Mouse (Mus musculus): ENCODE measurements around the gene Dyrk1a. TPM values are rescaled to one million over a fixed set of nuclear protein-coding genes. Genes with fewer than 3 reads are reported as not detected.

Gene Dyrk1a
- polyA plus RNA-seq, 1 experiment, result 21.2 TPM

- Histone ChIP-seq H3K4me1 (ENCODE audit: control insufficient read depth, insufficient read depth, low read length) (no peaks in the 10 kb centered on the region; the same call in 1 of the 2 replicates), H3K27ac (ENCODE audit: control insufficient read depth, insufficient read depth, low read depth, low read length, poor library complexity) (no peak overlapping the region), H3K4me3 (replicated peaks; ENCODE audit: control insufficient read depth, low read depth, low read length) (no peak overlapping the region)
- TF ChIP-seq POLR2A (IDR thresholded peaks at IDR 0.05; ENCODE audit: borderline replicate concordance, control insufficient read depth, low read depth, low read length), result no peak
- no peak for TF ChIP-seq CTCF (IDR thresholded peaks at IDR 0.05; ENCODE audit: control insufficient read depth, insufficient read depth, low read length)
- WGBS, result 91% methylated on average over 6 of the region's 6 CpGs
Measured at GRCm38 (mm10) chr16:94655083-94655482, 85.3 kb downstream of the Dyrk1a start.

DNA sequence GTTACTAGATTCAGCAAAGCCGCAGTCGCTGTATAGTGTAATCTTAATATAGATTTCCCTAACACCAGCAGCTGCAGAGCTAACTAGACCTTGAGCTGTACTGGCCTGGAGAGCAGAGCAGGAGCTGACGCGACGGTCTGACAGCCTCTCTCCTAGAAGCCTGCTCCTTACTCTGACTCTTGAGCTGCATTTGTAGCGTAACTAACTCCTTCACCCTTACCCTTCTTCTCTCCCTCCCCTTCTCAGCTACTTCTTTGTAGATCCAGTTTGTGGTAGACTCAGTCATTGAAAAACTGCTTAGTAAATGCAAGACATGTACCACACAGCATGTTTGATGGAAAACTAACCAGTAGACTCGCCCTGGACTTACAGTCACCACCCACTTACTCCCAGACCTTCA lies 87.1 kb downstream of the Dyrk1a start:
- WGBS, result 92% methylated on average over 7 of the region's 7 CpGs
- Histone ChIP-seq H3K4me3 (replicated peaks; ENCODE audit: control insufficient read depth, low read depth, low read length) (no peak overlapping the region), H3K27ac (ENCODE audit: control insufficient read depth, insufficient read depth, low read depth, low read length, poor library complexity) (no peak overlapping the region), H3K4me1 (ENCODE audit: control insufficient read depth, insufficient read depth, low read length) (peaks cover 2% of the 10 kb centered on the region)
- TF ChIP-seq POLR2A (IDR thresholded peaks at IDR 0.05; ENCODE audit: borderline replicate concordance, control insufficient read depth, low read depth, low read length) (no peak), CTCF (IDR thresholded peaks at IDR 0.05; ENCODE audit: control insufficient read depth, insufficient read depth, low read length) (no peak)

- WGBS, result 93% methylated on average over 7 of the region's 7 CpGs
- H3K4me1 ChIP-seq (ENCODE audit: control insufficient read depth, insufficient read depth, low read length), result peaks cover 2% of the 10 kb centered on the region
- TF ChIP-seq POLR2A (IDR thresholded peaks at IDR 0.05; ENCODE audit: borderline replicate concordance, control insufficient read depth, low read depth, low read length) (no peak), CTCF (IDR thresholded peaks at IDR 0.05; ENCODE audit: control insufficient read depth, insufficient read depth, low read length) (no peak)
- no peak overlapping the region for H3K27ac ChIP-seq (ENCODE audit: control insufficient read depth, insufficient read depth, low read depth, low read length, poor library complexity)
- H3K4me3 ChIP-seq (replicated peaks; ENCODE audit: control insufficient read depth, low read depth, low read length), result no peak overlapping the region
Measured at GRCm38 (mm10) chr16:94659394-94659793, 89.6 kb downstream of the Dyrk1a start.

DNA sequence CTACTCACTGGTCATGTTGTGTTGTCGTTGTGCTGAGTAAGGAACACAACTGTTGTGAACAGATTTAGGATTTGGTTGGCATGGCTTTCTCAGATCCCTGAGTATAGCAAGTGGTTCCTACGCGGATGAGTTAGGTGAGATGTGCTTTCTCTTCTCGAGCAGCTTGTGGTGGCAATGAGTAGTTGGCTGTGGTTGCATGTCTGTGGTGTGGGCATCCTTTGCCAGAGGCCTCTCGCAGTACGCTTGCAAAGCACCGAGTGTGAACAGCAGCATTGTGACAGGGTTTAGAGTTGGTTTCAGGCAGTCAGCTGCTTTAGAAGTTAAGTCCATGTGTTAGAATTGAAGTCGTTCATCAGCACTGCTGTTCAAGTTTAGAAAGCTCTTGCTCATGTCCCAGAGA lies 90.4 kb downstream of the Dyrk1a start:
- WGBS, result 80% methylated on average over 8 of the region's 8 CpGs
- TF ChIP-seq CTCF (IDR thresholded peaks at IDR 0.05; ENCODE audit: control insufficient read depth, insufficient read depth, low read length) (no peak), POLR2A (IDR thresholded peaks at IDR 0.05; ENCODE audit: borderline replicate concordance, control insufficient read depth, low read depth, low read length) (no peak)

GRCm38 (mm10) chr16:94667557-94667956 lies 97.7 kb downstream of the Dyrk1a start:
- H3K4me3 ChIP-seq (replicated peaks; ENCODE audit: control insufficient read depth, low read depth, low read length), result no peak overlapping the region
- no peak for TF ChIP-seq CTCF (IDR thresholded peaks at IDR 0.05; ENCODE audit: control insufficient read depth, insufficient read depth, low read length)
- H3K27ac ChIP-seq (ENCODE audit: control insufficient read depth, insufficient read depth, low read depth, low read length, poor library complexity), result no peak overlapping the region
- 78% methylated on average over 4 of the region's 4 CpGs for WGBS
- no peaks in the 10 kb centered on the region; the same call in 1 of the 2 replicates for H3K4me1 ChIP-seq (ENCODE audit: control insufficient read depth, insufficient read depth, low read length)

More for the DNA sequence above, 90.4 kb downstream of the Dyrk1a start:
- Histone ChIP-seq H3K27ac (ENCODE audit: control insufficient read depth, insufficient read depth, low read depth, low read length, poor library complexity) (no peak overlapping the region), H3K4me3 (replicated peaks; ENCODE audit: control insufficient read depth, low read depth, low read length) (no peak overlapping the region), H3K4me1 (ENCODE audit: control insufficient read depth, insufficient read depth, low read length) (peaks cover 2% of the 10 kb centered on the region)

GRCm38 (mm10) chr16:94671313-94671712 lies 101.5 kb downstream of the Dyrk1a start:
- TF ChIP-seq CTCF (IDR thresholded peaks at IDR 0.05; ENCODE audit: control insufficient read depth, insufficient read depth, low read length) (no peak), POLR2A (IDR thresholded peaks at IDR 0.05; ENCODE audit: borderline replicate concordance, control insufficient read depth, low read depth, low read length) (no peak)
- WGBS, result 65% methylated on average over 9 of the region's 9 CpGs
- H3K4me3 ChIP-seq (replicated peaks; ENCODE audit: control insufficient read depth, low read depth, low read length), result no peak overlapping the region
- H3K27ac ChIP-seq (ENCODE audit: control insufficient read depth, insufficient read depth, low read depth, low read length, poor library complexity), result no peak overlapping the region
- H3K4me1 ChIP-seq (ENCODE audit: control insufficient read depth, insufficient read depth, low read length), result no peaks in the 10 kb centered on the region; the same call in 1 of the 2 replicates

- TF ChIP-seq POLR2A (IDR thresholded peaks at IDR 0.05; ENCODE audit: borderline replicate concordance, control insufficient read depth, low read depth, low read length) (no peak), CTCF (IDR thresholded peaks at IDR 0.05; ENCODE audit: control insufficient read depth, insufficient read depth, low read length) (no peak)
- no peak overlapping the region for H3K27ac ChIP-seq (ENCODE audit: control insufficient read depth, insufficient read depth, low read depth, low read length, poor library complexity)
- WGBS, result 90% methylated on average over 4 of the region's 4 CpGs
- H3K4me1 ChIP-seq (ENCODE audit: control insufficient read depth, insufficient read depth, low read length), result no peaks in the 10 kb centered on the region
- H3K4me3 ChIP-seq (replicated peaks; ENCODE audit: control insufficient read depth, low read depth, low read length), result no peak overlapping the region
Measured at GRCm38 (mm10) chr16:94680924-94681323, 111.1 kb downstream of the Dyrk1a start.

GRCm38 (mm10) chr16:94681760-94682159 lies 112.0 kb downstream of the Dyrk1a start:
- 86% methylated on average over 4 of the region's 4 CpGs for WGBS
- Histone ChIP-seq H3K27ac (ENCODE audit: control insufficient read depth, insufficient read depth, low read depth, low read length, poor library complexity) (no peak overlapping the region), H3K4me3 (replicated peaks; ENCODE audit: control insufficient read depth, low read depth, low read length) (no peak overlapping the region), H3K4me1 (ENCODE audit: control insufficient read depth, insufficient read depth, low read length) (no peaks in the 10 kb centered on the region)
- no peak for TF ChIP-seq CTCF (IDR thresholded peaks at IDR 0.05; ENCODE audit: control insufficient read depth, insufficient read depth, low read length)
- TF ChIP-seq POLR2A (IDR thresholded peaks at IDR 0.05; ENCODE audit: borderline replicate concordance, control insufficient read depth, low read depth, low read length), result no peak

- Histone ChIP-seq H3K4me1 (ENCODE audit: control insufficient read depth, insufficient read depth, low read length) (no peaks in the 10 kb centered on the region), H3K4me3 (replicated peaks; ENCODE audit: control insufficient read depth, low read depth, low read length) (no peak overlapping the region), H3K27ac (ENCODE audit: control insufficient read depth, insufficient read depth, low read depth, low read length, poor library complexity) (no peak overlapping the region)
- 82% methylated on average over 4 of the region's 4 CpGs for WGBS
- no peak for TF ChIP-seq POLR2A (IDR thresholded peaks at IDR 0.05; ENCODE audit: borderline replicate concordance, control insufficient read depth, low read depth, low read length)
- TF ChIP-seq CTCF (IDR thresholded peaks at IDR 0.05; ENCODE audit: control insufficient read depth, insufficient read depth, low read length), result no peak
Measured at GRCm38 (mm10) chr16:94683960-94684359, 114.2 kb downstream of the Dyrk1a start.
